Mouse (Mus musculus) myocyte (in vitro differentiated cells): ENCODE measurements at regions not wholly inside any gene's neighbourhood (a gene's known extent, or its start where the extent isn't known, plus 50 kb on each side); places are given as distances from the start of the nearest gene placed in this dataset.

ENCODE experiments used
- CEBPB ChIP-seq: IDR thresholded peaks from 2 replicates; pipeline ENCODE4 v1.6.1; 2011; ENCODE audit warnings: mild to moderate bottlenecking, moderate library complexity; ENCODE audit not compliant: poor library complexity, insufficient read depth, severe bottlenecking
- E2F4 ChIP-seq: IDR thresholded peaks from one replicate; pipeline ENCODE4 v1.6.1; 2011; ENCODE audit warnings: mild to moderate bottlenecking, control low read depth, moderate library complexity; ENCODE audit not compliant: insufficient read depth
- MAX ChIP-seq: IDR thresholded peaks from one replicate; pipeline ENCODE4 v1.6.1; 2011; ENCODE audit warnings: low read depth, mild to moderate bottlenecking, control low read depth
- MYOD1 ChIP-seq, 3 experiments: IDR thresholded peaks; one replicate each; pipeline ENCODE4 v1.6.1; 2011; ENCODE audit warnings: control low read depth in 2 of 3, low read depth in 2 of 3, mild to moderate bottlenecking in 2 of 3, moderate library complexity in 1 of 3; ENCODE audit not compliant: insufficient read length in 2 of 3, control insufficient read depth in 1 of 3
- MYOG ChIP-seq, 3 experiments: IDR thresholded peaks; one replicate each; pipeline ENCODE4 v1.6.1; 2011; ENCODE audit warnings: control low read depth in 2 of 3, low read depth in 2 of 3, mild to moderate bottlenecking in 2 of 3; ENCODE audit not compliant: insufficient read length in 2 of 3, control insufficient read depth in 1 of 3, insufficient read depth in 1 of 3
- POLR2A ChIP-seq: IDR thresholded peaks from one replicate; pipeline ENCODE4 v1.6.1; 2011; ENCODE audit warnings: low read depth, mild to moderate bottlenecking, control low read depth, moderate library complexity; ENCODE audit not compliant: insufficient read length
- POLR2AphosphoS2 ChIP-seq: IDR thresholded peaks from one replicate; pipeline ENCODE4 v1.6.1; 2011; ENCODE audit warnings: low read depth, control low read depth; ENCODE audit not compliant: insufficient read length
- REST ChIP-seq: IDR thresholded peaks from one replicate; pipeline ENCODE4 v1.6.1; 2011; ENCODE audit warnings: mild to moderate bottlenecking, control low read depth, moderate library complexity; ENCODE audit not compliant: insufficient read depth, insufficient read length
- SRF ChIP-seq: IDR thresholded peaks from one replicate; pipeline ENCODE4 v1.6.1; 2011; ENCODE audit warnings: low read depth; ENCODE audit not compliant: control insufficient read depth, insufficient read length
- TCF12 ChIP-seq: IDR thresholded peaks from one replicate; pipeline ENCODE4 v1.6.1; 2011; ENCODE audit warnings: mild to moderate bottlenecking, control low read depth; ENCODE audit not compliant: poor library complexity, insufficient read depth, severe bottlenecking
- TCF3 ChIP-seq: IDR thresholded peaks from one replicate; pipeline ENCODE4 v1.6.1; 2011; ENCODE audit warnings: low read depth, control low read depth; ENCODE audit not compliant: insufficient read length
- USF1 ChIP-seq: IDR thresholded peaks from one replicate; pipeline ENCODE4 v1.6.1; 2011; ENCODE audit warnings: low read depth, mild to moderate bottlenecking, control low read depth, moderate library complexity

DNA sequence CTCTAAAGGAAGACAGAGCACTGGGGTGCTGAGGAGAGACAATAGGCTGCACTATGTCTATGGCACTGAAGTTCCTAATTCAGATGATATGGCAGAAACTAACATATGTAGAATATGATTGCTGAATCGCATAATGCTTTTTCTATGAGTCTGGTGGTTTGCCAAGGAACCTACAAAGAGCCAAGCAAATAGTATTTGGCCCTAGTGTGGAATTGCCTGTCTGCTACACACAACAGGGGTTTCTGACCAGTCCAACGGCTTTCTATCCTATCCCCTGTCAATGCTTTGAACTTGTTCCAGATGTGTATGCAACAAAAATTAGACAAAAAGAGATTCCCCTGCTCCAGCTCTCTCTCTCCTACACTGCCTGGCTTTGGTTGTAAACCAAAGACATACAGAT, 100.5 kb upstream of the Spats2l start:
- TF ChIP-seq POLR2A (no peak), TCF12 (no peak), MYOG (IDR thresholded peaks at IDR 0.05; ENCODE audit: control insufficient read depth in 1 of 3, insufficient read depth in 1 of 3, insufficient read length in 2 of 3, low read depth in 2 of 3) (no peak), MAX (no peak), TCF3 (no peak), USF1 (no peak), POLR2AphosphoS2 (no peak), CEBPB (no peak), E2F4 (no peak), MYOD1 (IDR thresholded peaks at IDR 0.05; ENCODE audit: control insufficient read depth in 1 of 3, insufficient read length in 2 of 3, low read depth in 2 of 3) (no peak), REST (no peak), SRF (no peak)
